Mouse (Mus musculus): ENCODE results near the gene Pde10a. TPM values are rescaled to one million over a fixed set of nuclear protein-coding genes. Genes with fewer than 3 reads are reported as not detected.

Pde10a gene
- total and polyA plus RNA-seq, 2 experiments from 2014 or later = 14.7 to 55.4 TPM

GRCm38 (mm10) chr17:8792611-8793010 lies 267.4 kb downstream of the Pde10a start:
- Histone ChIP-seq H3K27me3 (ENCODE audit: insufficient read depth, low read length) (peaks cover 6% of the 10 kb centered on the region), H3K9ac (no peak overlapping the region), H3K36me3 (ENCODE audit: insufficient read depth) (no peaks in the 10 kb centered on the region), H3K4me2 (ENCODE audit: low read depth) (no peak overlapping the region), H3K27ac (ENCODE audit: low read depth, low read length) (no peak overlapping the region), H3K4me3 (ENCODE audit: low read depth, low read length) (no peak overlapping the region), H3K4me1 (ENCODE audit: insufficient read depth) (no peaks in the 10 kb centered on the region), H3K9me3 (ENCODE audit: low read length) (no peaks in the 10 kb centered on the region)
- no peak for TF ChIP-seq CTCF (IDR thresholded peaks at IDR 0.05; ENCODE audit: low read depth)
- DNase-seq (no peak), ATAC-seq (no peak)
- 79% methylated on average over 7 of the region's 7 CpGs for WGBS

- H3K9me3 ChIP-seq (ENCODE audit: low read length) = no peaks in the 10 kb centered on the region
- H3K36me3 ChIP-seq (ENCODE audit: insufficient read depth) = no peaks in the 10 kb centered on the region
- H3K4me1 ChIP-seq (ENCODE audit: insufficient read depth) = no peaks in the 10 kb centered on the region
- H3K9ac ChIP-seq = no peak overlapping the region
- peaks cover 21% of the 10 kb centered on the region for H3K27me3 ChIP-seq (ENCODE audit: insufficient read depth, low read length)
- no peak overlapping the region for H3K4me2 ChIP-seq (ENCODE audit: low read depth)
- no peak for DNase-seq
- 19% methylated on average over 2 of the region's 2 CpGs for WGBS
- H3K27ac ChIP-seq (ENCODE audit: low read depth, low read length) = no peak overlapping the region
- ATAC-seq = no peak
- H3K4me3 ChIP-seq (ENCODE audit: low read depth, low read length) = no peak overlapping the region
- no peak for TF ChIP-seq CTCF (IDR thresholded peaks at IDR 0.05; ENCODE audit: low read depth)
Measured at GRCm38 (mm10) chr17:8797624-8798023, 272.5 kb downstream of the Pde10a start.

GRCm38 (mm10) chr17:8798531-8799295 lies 273.5 kb downstream of the Pde10a start:
- Histone ChIP-seq H3K27ac (ENCODE audit: low read depth, low read length) (no peak overlapping the region), H3K4me2 (ENCODE audit: low read depth) (no peak overlapping the region), H3K27me3 (ENCODE audit: insufficient read depth, low read length) (peaks cover 21% of the 10 kb centered on the region), H3K9ac (no peak overlapping the region), H3K9me3 (ENCODE audit: low read length) (no peaks in the 10 kb centered on the region), H3K36me3 (ENCODE audit: insufficient read depth) (no peaks in the 10 kb centered on the region), H3K4me3 (ENCODE audit: low read depth, low read length) (no peak overlapping the region), H3K4me1 (ENCODE audit: insufficient read depth) (peaks cover 4% of the 10 kb centered on the region; the same call in 1 of the 2 replicates)
- no peak for ATAC-seq
- DNase-seq = peak; percentile 82
- no peak for TF ChIP-seq CTCF (IDR thresholded peaks at IDR 0.05; ENCODE audit: low read depth)
- 4% methylated on average over 12 of the region's 12 CpGs for WGBS

DNA sequence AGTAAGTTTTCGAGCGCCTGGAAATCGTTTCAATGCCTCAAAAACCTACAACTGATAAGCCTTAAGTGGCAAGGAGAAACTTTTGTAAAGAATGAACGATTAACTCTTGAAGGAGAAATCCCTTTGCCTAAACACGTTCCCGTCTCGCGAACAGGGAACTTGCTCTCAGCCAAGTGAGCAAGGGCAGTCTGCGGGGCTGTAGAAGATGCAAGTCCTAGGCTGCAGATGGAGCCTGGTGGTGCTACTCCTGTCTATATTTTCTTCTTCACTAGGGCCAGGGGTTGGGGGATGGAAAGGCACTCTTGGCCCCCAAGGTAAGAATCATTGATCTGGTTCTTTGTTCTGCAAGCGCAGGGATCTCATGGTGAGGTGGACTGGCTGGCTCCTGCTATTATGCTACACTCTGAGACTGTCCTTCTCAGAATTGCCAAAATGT lies 274.1 kb downstream of the Pde10a start:
- no peak for DNase-seq
- no peak overlapping the region for H3K4me2 ChIP-seq (ENCODE audit: low read depth)
- peak overlapping the region; percentile 83; the same call in 1 of the 2 replicates for H3K4me3 ChIP-seq (ENCODE audit: low read depth, low read length)
- H3K27me3 ChIP-seq (ENCODE audit: insufficient read depth, low read length) = peaks cover 21% of the 10 kb centered on the region
- H3K9me3 ChIP-seq (ENCODE audit: low read length) = no peaks in the 10 kb centered on the region
- TF ChIP-seq CTCF (IDR thresholded peaks at IDR 0.05; ENCODE audit: low read depth) = no peak
- no peak overlapping the region for H3K9ac ChIP-seq
- H3K36me3 ChIP-seq (ENCODE audit: insufficient read depth) = no peaks in the 10 kb centered on the region
- H3K27ac ChIP-seq (ENCODE audit: low read depth, low read length) = no peak overlapping the region
- WGBS = 5% methylated on average over 10 of the region's 10 CpGs
- H3K4me1 ChIP-seq (ENCODE audit: insufficient read depth) = peaks cover 10% of the 10 kb centered on the region; the same call in 1 of the 2 replicates
- ATAC-seq = no peak

- TF ChIP-seq CTCF (IDR thresholded peaks at IDR 0.05; ENCODE audit: low read depth) = no peak
- Histone ChIP-seq H3K9ac (no peak overlapping the region), H3K9me3 (ENCODE audit: low read length) (no peaks in the 10 kb centered on the region), H3K4me2 (ENCODE audit: low read depth) (peak overlapping the region; percentile 91), H3K4me3 (ENCODE audit: low read depth, low read length) (peak overlapping the region; percentile 83), H3K36me3 (ENCODE audit: insufficient read depth) (no peaks in the 10 kb centered on the region), H3K4me1 (ENCODE audit: insufficient read depth) (peaks cover 10% of the 10 kb centered on the region; the same call in 1 of the 2 replicates), H3K27me3 (ENCODE audit: insufficient read depth, low read length) (peaks cover 21% of the 10 kb centered on the region), H3K27ac (ENCODE audit: low read depth, low read length) (no peak overlapping the region)
- DNase-seq (peak; percentile 46), ATAC-seq (no peak)
- WGBS = 2% methylated on average over 15 of the region's 15 CpGs
Measured at GRCm38 (mm10) chr17:8799914-8800420, 274.8 kb downstream of the Pde10a start.

GRCm38 (mm10) chr17:8800478-8801082 lies 275.4 kb downstream of the Pde10a start:
- TF ChIP-seq CTCF (IDR thresholded peaks at IDR 0.05; ENCODE audit: low read depth) = peak; percentile 44
- Histone ChIP-seq H3K27me3 (ENCODE audit: insufficient read depth, low read length) (peaks cover 21% of the 10 kb centered on the region), H3K9me3 (ENCODE audit: low read length) (no peaks in the 10 kb centered on the region), H3K9ac (peak overlapping the region; percentile 90), H3K27ac (ENCODE audit: low read depth, low read length) (peak overlapping the region; percentile 92), H3K4me2 (ENCODE audit: low read depth) (peak overlapping the region; percentile 91), H3K4me3 (ENCODE audit: low read depth, low read length) (peak overlapping the region; percentile 83), H3K36me3 (ENCODE audit: insufficient read depth) (no peaks in the 10 kb centered on the region), H3K4me1 (ENCODE audit: insufficient read depth) (peaks cover 10% of the 10 kb centered on the region; the same call in 1 of the 2 replicates)
- WGBS = under 1% methylated on average over 48 of the region's 53 CpGs
- DNase-seq = peak; percentile 70
- ATAC-seq = peak; percentile 47

All from forebrain, postnatal 0 days (tissue).